Mouse (Mus musculus): ENCODE measurements around the gene Dcp1a.

GRCm38 (mm10) chr14:30439915-30440314 lies 39.4 kb upstream of the Dcp1a start:
- no peak for TF ChIP-seq CTCF (IDR thresholded peaks at IDR 0.05; ENCODE audit: insufficient read depth, low read depth, low read length)
- no peak for TF ChIP-seq POLR2A (IDR thresholded peaks at IDR 0.05; ENCODE audit: insufficient read depth, low read depth, low read length)

Data from olfactory bulb, adult 2 months (tissue).